Mouse (Mus musculus): ENCODE measurements around the gene Ugt1a8.
"Not testable (repeated sequence)": the region's sequence is repeated elsewhere in the genome, so short reads cannot be mapped to it uniquely, and the experiment has no call there.

Ugt1a8 gene

GRCm38 (mm10) chr1:88109027-88109557, 21.5 kb downstream of the Ugt1a8 start:
- DNase-seq (ENCODE audit: low spot score in 2 of 2): not testable (repeated sequence)

DNA sequence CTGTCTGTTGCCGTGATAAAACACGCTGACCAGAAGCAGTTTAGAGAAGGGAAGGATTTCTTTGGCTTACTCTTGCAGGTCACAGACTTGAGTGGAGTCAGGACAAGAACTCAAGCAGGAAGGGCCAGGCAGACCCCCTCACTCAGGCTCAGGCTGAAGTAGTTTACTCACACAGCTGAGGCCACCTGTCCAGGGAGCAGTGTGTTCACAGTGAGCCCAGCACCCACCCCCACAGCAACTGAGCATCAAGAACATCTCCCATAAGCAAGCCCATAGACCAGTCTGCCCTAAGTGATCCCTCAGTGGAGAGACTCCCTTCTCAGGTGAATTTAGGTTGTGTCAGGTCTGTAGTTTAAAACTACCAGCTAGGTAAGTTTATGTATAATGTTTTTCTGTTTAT, 22.0 kb downstream of the Ugt1a8 start:
- DNase-seq (ENCODE audit: low spot score in 2 of 2): not testable (repeated sequence)

DNA sequence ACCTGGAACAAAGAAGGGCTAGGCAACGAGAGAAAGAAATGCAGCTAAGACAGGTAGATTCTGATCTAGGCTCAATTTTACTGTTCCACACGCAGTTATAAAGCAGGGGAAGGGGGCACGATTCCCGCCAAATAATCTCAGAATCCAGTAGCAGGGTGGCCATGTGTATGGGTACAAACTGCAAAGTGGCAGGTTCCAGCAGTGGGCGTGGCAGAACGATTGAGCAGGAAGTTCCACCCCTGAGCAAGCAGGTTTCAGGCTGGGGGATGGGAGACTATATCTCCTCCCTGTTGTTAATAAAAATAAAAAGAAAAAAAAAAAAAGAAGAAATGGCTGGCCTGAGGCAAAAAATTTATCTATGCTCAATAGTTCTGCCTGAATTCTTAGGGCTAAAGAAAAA, 25.2 kb downstream of the Ugt1a8 start:
- DNase-seq (ENCODE audit: low spot score in 2 of 2): not testable (repeated sequence)

DNA sequence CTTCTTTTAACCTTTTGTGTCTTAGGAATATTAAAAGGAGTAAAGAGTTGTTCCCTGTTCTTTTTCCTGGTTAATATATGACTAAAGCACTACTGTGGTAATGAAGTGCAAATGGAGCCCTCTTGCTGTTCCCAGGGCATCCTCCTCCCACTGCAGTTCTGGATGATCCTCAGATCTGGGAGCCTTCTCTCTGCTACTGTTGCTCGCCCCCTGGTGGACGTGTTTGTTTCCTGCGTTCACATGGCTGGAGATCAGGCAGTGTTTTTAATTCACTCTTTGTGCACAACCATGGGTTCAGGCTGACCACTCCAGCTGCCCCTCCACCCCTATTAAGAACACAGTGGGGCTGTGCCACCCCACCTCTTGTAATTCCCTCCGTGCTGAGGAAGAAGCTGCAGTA, 32.9 kb downstream of the Ugt1a8 start:
- DNase-seq (ENCODE audit: low spot score in 2 of 2): not testable (repeated sequence)

- DNase-seq (ENCODE audit: low spot score in 2 of 2): not testable (repeated sequence)
These were observed 33.9 kb downstream of the Ugt1a8 start for GRCm38 (mm10) chr1:88121521-88121920.

GRCm38 (mm10) chr1:88125827-88126360, 38.3 kb downstream of the Ugt1a8 start:
- DNase-seq (ENCODE audit: low spot score in 2 of 2): not testable (repeated sequence)

DNA sequence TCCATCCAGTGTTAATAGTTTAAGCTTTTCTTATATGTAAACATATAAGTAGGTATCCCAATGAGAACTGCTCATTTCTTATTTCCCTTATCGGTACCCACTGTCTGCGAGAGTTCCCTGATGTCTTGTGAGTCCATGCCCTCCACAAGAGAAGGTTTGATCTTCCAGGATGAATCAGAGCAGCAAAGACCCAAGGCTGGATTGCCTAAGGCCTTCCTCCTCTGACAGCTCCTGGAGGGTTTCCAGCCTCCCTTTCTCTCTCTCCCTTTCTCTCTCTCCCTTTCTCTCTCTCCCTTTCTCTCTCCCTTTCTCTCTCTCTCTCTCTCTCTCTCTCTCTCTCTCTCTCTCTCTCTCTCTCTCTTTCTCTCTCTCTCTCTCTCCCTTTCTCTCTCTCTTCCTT, 41.5 kb downstream of the Ugt1a8 start:
- not testable (repeated sequence) for DNase-seq (ENCODE audit: low spot score in 2 of 2)

DNA sequence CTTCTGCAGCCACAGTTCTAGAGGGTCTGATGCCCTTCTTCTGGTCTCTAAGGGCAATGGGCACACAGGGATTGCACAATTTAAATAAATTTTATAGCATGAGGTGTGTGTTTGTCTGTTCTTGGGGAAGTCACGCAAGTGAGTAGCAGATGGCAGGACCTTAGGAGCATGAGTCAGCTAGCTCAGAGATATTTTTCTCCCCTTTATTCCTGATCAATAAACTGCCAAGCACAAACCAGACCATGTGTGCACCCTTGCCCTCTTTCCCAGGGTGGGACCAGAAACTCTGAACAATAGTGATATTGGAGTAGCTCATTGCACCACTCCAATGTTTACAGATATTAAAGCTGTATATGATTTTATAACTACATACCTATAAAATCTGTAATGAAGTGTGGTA, 42.6 kb downstream of the Ugt1a8 start:
- DNase-seq (ENCODE audit: low spot score in 2 of 2): not testable (repeated sequence)

GRCm38 (mm10) chr1:88133908-88134456, 46.4 kb downstream of the Ugt1a8 start:
- no peak for DNase-seq (ENCODE audit: low spot score in 2 of 2)

DNA sequence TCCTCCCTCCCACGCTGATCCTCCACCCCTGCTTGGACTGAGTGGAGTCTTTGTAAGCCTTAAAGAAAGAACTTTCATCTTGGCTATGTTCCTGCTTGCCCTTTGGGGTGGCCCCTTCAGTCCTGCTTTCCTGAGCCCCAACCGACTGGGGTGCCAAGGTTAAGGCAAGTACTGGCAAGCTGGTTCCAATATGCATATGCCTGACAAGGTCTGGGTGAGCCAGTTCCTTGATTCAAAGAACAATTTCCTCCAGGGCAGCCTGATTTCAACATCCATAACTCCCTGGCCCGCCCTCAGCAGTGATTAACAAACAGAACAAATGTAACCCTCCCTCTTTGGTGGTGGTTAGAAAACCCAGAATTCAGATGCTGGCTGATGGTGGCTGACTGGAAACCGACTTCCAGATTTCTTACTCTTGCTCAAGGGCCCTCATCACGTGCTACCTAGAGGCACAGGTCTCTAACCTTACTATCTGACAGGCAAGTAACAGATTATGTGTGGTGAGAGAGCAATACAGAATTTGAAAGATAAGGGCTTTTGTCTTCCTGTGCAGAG, 46.9 kb downstream of the Ugt1a8 start, which contains the start of gene Ugt1a6a:
Gene Ugt1a6a (plus strand): TSS at position 353 of the 555 bp plus-strand sequence.
- peak in 1 of 2 experiments; percentile 51 for DNase-seq (ENCODE audit: low spot score in 2 of 2)

DNA sequence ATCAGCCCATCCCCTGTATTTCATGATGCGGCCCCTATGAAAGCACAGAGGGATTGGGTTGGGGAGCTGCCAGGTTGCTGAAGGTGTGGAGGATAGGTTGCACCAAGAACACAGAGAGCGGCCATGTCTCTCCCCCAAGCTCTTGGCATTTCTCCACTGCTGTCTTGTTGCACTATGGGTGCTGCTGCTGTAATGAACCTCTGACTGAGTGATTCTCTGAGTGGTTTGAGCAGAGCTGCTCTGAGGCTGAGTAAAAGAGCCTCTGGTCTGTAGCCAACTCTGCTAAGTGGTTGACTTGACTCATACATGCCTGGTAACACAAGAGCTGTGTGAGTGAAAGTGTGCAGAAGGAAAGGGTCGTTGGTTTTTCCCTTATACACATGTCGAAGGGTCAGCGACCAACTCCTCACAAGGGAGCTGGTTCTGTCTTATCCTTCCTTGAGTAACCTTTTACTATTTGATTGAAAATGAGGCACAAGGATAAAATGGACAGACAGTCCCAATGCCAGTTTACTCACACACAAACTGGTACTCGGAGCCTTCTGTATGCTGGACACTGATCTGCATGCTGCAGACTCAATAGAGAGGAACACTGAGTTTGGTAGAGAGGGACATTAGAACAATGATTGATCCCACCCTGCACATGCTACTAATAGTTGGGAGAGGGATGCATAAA, 47.8 kb downstream of the Ugt1a8 start:
- DNase-seq (ENCODE audit: low spot score in 2 of 2): not testable (repeated sequence)

GRCm38 (mm10) chr1:88136646-88137045, 49.0 kb downstream of the Ugt1a8 start:
- no peak for DNase-seq (ENCODE audit: low spot score in 2 of 2)

GRCm38 (mm10) chr1:88137264-88137663, 49.7 kb downstream of the Ugt1a8 start:
- no peak for DNase-seq (ENCODE audit: low spot score in 2 of 2)

DNA sequence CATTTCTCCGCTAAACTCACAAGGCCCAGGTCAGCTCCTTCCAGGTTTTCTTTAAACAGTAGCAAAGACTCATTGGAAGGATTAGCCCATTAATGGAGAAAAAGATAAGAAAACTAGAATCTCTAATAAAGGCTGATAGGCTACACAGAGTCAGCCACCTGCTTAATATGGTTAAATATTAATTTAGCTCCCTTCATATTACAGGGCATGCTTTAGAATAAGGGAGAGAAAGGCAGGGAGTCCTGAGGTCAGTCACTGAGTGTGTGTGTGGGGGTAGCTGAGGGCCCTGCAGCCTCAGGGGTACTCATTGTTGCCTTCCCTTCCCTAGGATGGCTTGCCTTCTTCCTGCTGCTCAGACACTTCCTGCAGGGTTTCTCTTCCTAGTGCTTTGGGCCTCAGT, 50.5 kb downstream of the Ugt1a8 start:
- DNase-seq (ENCODE audit: low spot score in 2 of 2): no peak

DNA sequence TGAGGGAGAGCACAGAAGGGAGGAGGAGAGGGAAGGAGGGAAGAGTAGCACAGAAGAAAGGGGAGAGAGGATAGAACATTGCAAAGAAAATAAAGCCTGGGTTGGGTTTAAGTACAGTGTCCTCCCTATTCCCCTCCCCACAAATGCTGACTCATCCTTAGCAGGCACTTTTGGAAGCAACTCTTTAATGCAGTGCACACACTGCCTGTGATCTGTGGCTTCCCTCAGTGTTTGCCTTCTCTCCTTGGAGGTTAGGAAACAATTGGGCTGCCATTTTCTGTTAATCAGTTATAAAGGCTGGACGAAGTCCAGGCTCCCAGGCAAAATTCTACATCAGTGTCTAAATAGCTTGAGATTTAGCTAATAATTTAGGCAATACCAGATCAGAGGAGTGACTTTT, 52.9 kb downstream of the Ugt1a8 start:
- DNase-seq (ENCODE audit: low spot score in 2 of 2): not testable (repeated sequence)

DNA sequence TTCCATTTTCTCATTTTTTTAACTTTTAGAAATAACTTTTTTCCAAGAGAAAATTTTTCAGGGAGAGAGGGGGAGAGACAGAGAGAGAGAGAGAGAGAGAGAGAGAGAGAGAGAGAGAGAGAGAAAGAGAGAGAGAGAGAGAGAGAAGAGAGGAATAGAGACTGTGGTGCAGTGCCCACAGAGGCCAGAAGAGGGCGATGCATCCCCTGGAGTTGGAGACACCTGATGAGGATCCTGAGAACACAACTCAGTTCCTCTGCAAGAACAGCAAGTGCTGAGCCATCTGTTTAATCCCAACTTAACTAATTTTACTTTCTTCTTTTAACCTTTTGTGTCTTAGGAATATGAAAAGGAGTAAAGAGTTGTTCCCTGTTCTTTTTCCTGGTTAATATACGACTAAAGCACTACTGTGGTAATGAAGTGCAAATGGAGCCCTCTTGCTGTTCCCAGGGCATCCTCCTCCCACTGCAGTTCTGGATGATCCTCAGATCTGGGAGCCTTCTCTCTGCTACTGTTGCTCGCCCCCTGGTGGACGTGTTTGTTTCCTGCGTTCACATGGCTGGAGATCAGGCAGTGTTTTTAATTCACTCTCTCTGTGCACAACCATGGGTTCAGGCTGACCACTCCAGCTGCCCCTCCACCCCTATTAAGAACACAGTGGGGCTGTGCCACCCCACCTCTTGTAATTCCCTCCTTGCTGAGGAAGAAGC, 56.5 kb downstream of the Ugt1a8 start:
- peak in 1 of 2 experiments; percentile 67 for DNase-seq (ENCODE audit: low spot score in 2 of 2)

DNA sequence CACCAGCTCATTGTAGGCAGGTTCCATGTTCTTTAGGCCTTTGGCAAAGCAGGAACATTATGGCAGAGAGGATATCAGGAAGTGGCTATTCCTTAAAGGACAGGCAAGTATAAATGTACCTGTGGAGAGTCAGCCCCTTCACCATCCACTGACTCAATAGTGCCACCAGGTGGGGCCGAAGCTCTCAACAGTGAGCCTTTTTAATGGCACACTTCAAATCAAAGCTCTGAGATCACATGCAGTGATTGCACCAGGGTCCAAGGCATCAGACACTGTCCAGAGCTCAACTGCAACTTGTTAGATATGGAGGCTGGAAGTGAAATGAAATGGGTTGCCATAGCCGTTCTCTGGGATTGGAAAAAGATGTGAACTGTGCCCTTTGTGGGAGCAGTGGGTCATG, 57.7 kb downstream of the Ugt1a8 start:
- DNase-seq (ENCODE audit: low spot score in 2 of 2): not testable (repeated sequence)

GRCm38 (mm10) chr1:88150133-88150532, 62.5 kb downstream of the Ugt1a8 start:
- DNase-seq (ENCODE audit: low spot score in 2 of 2): not testable (repeated sequence)

DNA sequence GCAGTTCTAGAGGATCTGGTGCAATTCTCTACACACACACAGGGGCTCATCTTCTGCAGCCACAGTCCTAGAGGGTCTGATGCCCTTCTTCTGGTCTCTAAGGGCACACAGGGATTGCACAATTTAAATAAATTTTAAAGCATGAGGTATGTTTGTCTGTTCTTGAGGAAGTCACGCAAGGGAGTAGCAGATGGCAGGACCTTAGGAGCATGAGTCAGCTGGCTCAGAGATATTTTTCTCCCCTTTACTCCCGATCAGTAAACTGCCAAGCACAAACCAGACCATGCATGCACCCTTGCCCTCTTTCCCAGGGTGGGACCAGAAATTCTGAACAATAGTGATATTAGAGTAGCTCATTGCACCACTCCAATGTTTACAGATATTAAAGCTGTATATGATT, 70.8 kb downstream of the Ugt1a8 start:
- no peak for DNase-seq (ENCODE audit: low spot score in 2 of 2)

GRCm38 (mm10) chr1:88165711-88166110, 78.1 kb downstream of the Ugt1a8 start, which contains the start of gene Ugt1a5:
TSS of gene Ugt1a5 (plus strand) at chr1:88166012.
- no peak for DNase-seq (ENCODE audit: low spot score in 2 of 2)

DNA sequence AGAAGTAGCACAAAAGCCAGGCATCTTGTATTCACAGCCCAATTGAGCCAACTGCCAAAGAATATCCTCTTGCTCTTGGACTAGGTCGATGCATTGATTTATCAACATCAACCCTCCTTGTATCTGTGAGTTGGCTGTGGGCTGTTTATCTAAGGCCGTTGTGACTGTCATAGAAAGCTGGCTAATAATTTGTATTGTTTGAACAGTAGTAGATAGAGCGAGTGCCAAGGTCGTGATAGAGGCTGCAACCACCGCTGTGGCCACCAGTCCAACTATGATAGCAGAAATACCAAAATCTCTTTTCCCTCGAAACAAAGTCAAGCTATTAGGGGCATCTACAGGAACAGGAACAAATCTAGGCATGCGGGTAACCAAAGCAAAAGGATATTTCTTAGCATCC, 84.6 kb downstream of the Ugt1a8 start:
- DNase-seq (ENCODE audit: low spot score in 2 of 2): not testable (repeated sequence)

DNA sequence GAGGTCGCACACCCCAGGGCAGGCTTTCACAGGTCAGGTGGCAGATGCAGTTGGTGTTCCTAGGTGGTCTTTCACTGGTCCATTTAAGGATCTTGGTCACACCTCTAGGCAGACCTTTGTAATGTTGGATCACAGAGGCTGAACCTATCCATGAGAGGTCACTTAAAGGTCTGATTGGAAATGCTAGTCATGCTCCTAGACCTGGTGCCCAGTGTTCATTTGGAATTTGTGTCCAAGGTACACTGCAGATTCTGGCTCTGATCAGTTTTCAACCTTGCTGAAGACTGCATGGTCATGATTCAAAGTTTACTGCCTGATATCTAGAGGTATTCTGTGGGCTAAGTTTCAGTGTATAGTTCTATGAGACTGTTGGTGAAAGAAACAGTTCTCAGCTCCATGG, 92.0 kb downstream of the Ugt1a8 start:
- DNase-seq (ENCODE audit: low spot score in 2 of 2): no peak
